Mouse (Mus musculus): Measurements from ENCODE around the gene Gzmm.

DNA sequence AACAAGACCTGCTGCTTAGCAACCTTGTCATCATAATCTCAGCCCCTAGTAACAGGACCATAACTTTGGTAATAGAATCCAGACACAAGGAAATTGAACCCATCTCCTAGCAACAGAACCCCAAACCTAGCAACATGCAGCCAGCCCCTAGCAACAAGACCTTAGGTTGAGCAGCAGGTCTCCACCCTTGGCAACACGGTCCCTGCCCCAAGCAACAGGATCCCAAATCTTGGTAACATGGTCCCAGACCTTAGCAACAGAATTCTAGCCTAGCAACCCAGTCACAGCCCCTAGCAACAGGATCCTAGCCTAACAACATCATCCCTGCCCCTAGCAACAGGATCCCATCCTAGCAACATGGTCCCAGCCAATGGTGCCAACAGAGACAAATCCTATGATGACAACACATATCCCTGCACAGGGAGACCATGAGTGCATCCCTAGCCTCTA is 33.8 kb upstream of the Gzmm start:
- TF ChIP-seq POLR2A (IDR thresholded peaks at IDR 0.05; ENCODE audit: insufficient read length, low read depth) (no peak), POLR2AphosphoS2 (IDR thresholded peaks at IDR 0.05; ENCODE audit: insufficient read length, low read depth) (no peak), TCF12 (IDR thresholded peaks at IDR 0.05; ENCODE audit: insufficient read depth, poor library complexity, severe bottlenecking) (no peak), E2F4 (IDR thresholded peaks at IDR 0.05; ENCODE audit: insufficient read depth) (no peak), USF1 (IDR thresholded peaks at IDR 0.05; ENCODE audit: low read depth) (no peak), TCF3 (IDR thresholded peaks at IDR 0.05; ENCODE audit: insufficient read length, low read depth) (no peak), CEBPB (IDR thresholded peaks at IDR 0.05; ENCODE audit: insufficient read depth, poor library complexity, severe bottlenecking) (no peak), MYOD1 (IDR thresholded peaks at IDR 0.05; ENCODE audit: control insufficient read depth in 1 of 3, insufficient read length in 2 of 3, low read depth in 2 of 3) (no peak), MAX (IDR thresholded peaks at IDR 0.05; ENCODE audit: low read depth) (no peak), REST (IDR thresholded peaks at IDR 0.05; ENCODE audit: insufficient read depth, insufficient read length) (no peak)

All from myocyte (in vitro differentiated cells).